Mouse (Mus musculus): Measurements from ENCODE around the gene Abhd2. TPM values are rescaled to one million over a fixed set of nuclear protein-coding genes. Genes with fewer than 3 reads are reported as not detected.

Abhd2 gene
- polyA plus RNA-seq, 1 experiment from 2014 or later: 23.1 TPM

DNA sequence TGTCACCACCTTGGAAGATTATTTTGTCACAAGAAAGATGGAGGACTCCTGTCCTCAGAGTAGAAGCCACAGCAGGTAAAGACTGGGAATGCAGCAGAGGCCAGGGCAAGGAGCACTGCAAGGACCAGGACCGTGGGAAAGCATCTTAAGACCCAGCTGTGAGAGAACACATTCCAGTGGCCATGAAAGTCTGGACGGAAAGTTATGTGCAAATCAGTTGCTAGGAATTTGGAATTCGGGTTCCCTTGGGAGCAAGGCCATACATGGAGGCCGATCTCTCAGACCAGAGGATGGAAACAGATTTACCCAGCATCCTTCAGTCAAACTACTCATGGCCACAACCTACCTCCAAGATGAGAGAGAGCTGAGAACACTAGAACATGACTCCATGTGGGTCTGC, 29.8 kb upstream of the Abhd2 start:
- no peak overlapping the region for H3K4me2 ChIP-seq (ENCODE audit: low read length)
- H3K4me3 ChIP-seq (replicated peaks; ENCODE audit: low read length): no peak overlapping the region
- ATAC-seq: no peak
- no peaks in the 10 kb centered on the region for H3K36me3 ChIP-seq (ENCODE audit: control insufficient read depth, insufficient read depth)
- H3K9me3 ChIP-seq (ENCODE audit: control insufficient read depth, low read length): no peaks in the 10 kb centered on the region
- H3K4me1 ChIP-seq (replicated peaks; ENCODE audit: control insufficient read depth, insufficient read depth, low read length): peaks cover 13% of the 10 kb centered on the region
- no peak overlapping the region for H3K9ac ChIP-seq (replicated peaks; ENCODE audit: low read depth, low read length)
- no peak overlapping the region for H3K27ac ChIP-seq (ENCODE audit: low read length)
- WGBS: 84% methylated on average over 4 of the region's 4 CpGs
- H3K27me3 ChIP-seq (replicated peaks; ENCODE audit: control insufficient read depth, insufficient read depth, low read length): no peaks in the 10 kb centered on the region

- peak overlapping the region; percentile 16; the same call in 1 of the 2 replicates for H3K4me3 ChIP-seq (replicated peaks; ENCODE audit: low read length)
- WGBS: 12% methylated on average over 18 of the region's 18 CpGs
- H3K27me3 ChIP-seq (replicated peaks; ENCODE audit: control insufficient read depth, insufficient read depth, low read length): no peaks in the 10 kb centered on the region
- H3K4me1 ChIP-seq (replicated peaks; ENCODE audit: control insufficient read depth, insufficient read depth, low read length): peaks cover 13% of the 10 kb centered on the region
- no peak overlapping the region for H3K27ac ChIP-seq (ENCODE audit: low read length)
- no peaks in the 10 kb centered on the region for H3K9me3 ChIP-seq (ENCODE audit: control insufficient read depth, low read length)
- ATAC-seq: peak; percentile 55
- H3K9ac ChIP-seq (replicated peaks; ENCODE audit: low read depth, low read length): no peak overlapping the region
- H3K4me2 ChIP-seq (ENCODE audit: low read length): peak overlapping the region; percentile 37
- H3K36me3 ChIP-seq (ENCODE audit: control insufficient read depth, insufficient read depth): no peaks in the 10 kb centered on the region
Observed at GRCm38 (mm10) chr7:79246039-79246670, 26.8 kb upstream of the Abhd2 start.

DNA sequence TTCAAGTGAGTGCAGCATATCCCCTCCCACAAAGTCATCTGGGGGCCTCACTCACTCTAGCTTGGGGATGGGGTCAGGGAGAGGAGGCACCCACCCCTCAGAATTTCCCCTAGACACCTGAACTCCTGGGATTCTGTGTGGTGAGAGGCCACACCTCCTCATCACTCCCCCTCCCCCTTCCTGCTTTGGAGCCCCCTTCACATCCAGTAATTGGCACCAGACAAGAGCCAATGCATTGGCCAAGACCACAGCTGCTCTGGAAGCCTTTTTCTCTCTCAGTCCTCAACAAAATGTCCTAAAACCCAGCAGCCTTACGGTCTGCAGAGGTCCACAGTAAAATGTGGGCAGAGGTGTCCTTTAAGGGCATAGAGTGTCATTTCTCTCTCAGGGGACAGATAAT, 25.6 kb upstream of the Abhd2 start:
- no peak overlapping the region for H3K27ac ChIP-seq (ENCODE audit: low read length)
- peaks cover 13% of the 10 kb centered on the region for H3K4me1 ChIP-seq (replicated peaks; ENCODE audit: control insufficient read depth, insufficient read depth, low read length)
- H3K9ac ChIP-seq (replicated peaks; ENCODE audit: low read depth, low read length): no peak overlapping the region
- H3K9me3 ChIP-seq (ENCODE audit: control insufficient read depth, low read length): no peaks in the 10 kb centered on the region
- no peaks in the 10 kb centered on the region for H3K27me3 ChIP-seq (replicated peaks; ENCODE audit: control insufficient read depth, insufficient read depth, low read length)
- no peak for ATAC-seq
- no peaks in the 10 kb centered on the region for H3K36me3 ChIP-seq (ENCODE audit: control insufficient read depth, insufficient read depth)
- 82% methylated on average over 1 of the region's 1 CpGs for WGBS
- H3K4me3 ChIP-seq (replicated peaks; ENCODE audit: low read length): no peak overlapping the region
- H3K4me2 ChIP-seq (ENCODE audit: low read length): no peak overlapping the region

- H3K4me1 ChIP-seq (replicated peaks; ENCODE audit: control insufficient read depth, insufficient read depth, low read length): peaks cover 13% of the 10 kb centered on the region
- WGBS: 49% methylated on average over 7 of the region's 7 CpGs
- no peak overlapping the region for H3K27ac ChIP-seq (ENCODE audit: low read length)
- no peaks in the 10 kb centered on the region for H3K36me3 ChIP-seq (ENCODE audit: control insufficient read depth, insufficient read depth)
- H3K4me3 ChIP-seq (replicated peaks; ENCODE audit: low read length): no peak overlapping the region
- no peaks in the 10 kb centered on the region for H3K9me3 ChIP-seq (ENCODE audit: control insufficient read depth, low read length)
- no peak overlapping the region for H3K9ac ChIP-seq (replicated peaks; ENCODE audit: low read depth, low read length)
- ATAC-seq: no peak
- H3K4me2 ChIP-seq (ENCODE audit: low read length): no peak overlapping the region
- H3K27me3 ChIP-seq (replicated peaks; ENCODE audit: control insufficient read depth, insufficient read depth, low read length): no peaks in the 10 kb centered on the region
Observed at GRCm38 (mm10) chr7:79247881-79248389, 25.1 kb upstream of the Abhd2 start.

DNA sequence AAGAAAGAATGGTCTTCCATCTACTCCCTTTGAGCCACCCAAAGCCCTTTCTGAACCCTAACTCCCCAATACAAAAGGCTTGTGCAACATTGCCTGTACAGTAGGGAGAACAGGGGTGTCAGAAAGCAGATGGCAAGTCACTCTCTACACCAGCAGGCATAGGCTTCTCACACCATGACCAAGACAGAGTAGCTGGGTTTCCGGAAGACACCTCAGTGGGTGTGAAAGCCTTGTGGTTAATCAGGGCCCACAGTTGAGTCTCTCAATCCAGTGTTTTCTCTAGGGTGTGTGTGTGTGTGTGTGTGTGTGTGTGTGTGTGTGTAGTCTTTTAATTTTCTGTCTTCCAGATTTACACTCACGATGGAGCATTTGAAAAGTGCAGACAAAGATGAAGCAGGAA, 23.4 kb upstream of the Abhd2 start:
- Histone ChIP-seq H3K4me2 (ENCODE audit: low read length) (no peak overlapping the region), H3K36me3 (ENCODE audit: control insufficient read depth, insufficient read depth) (no peaks in the 10 kb centered on the region), H3K4me3 (replicated peaks; ENCODE audit: low read length) (no peak overlapping the region), H3K9ac (replicated peaks; ENCODE audit: low read depth, low read length) (no peak overlapping the region), H3K27me3 (replicated peaks; ENCODE audit: control insufficient read depth, insufficient read depth, low read length) (no peaks in the 10 kb centered on the region), H3K4me1 (replicated peaks; ENCODE audit: control insufficient read depth, insufficient read depth, low read length) (peaks cover 13% of the 10 kb centered on the region), H3K27ac (ENCODE audit: low read length) (no peak overlapping the region), H3K9me3 (ENCODE audit: control insufficient read depth, low read length) (no peaks in the 10 kb centered on the region)
- WGBS: 88% methylated on average over 2 of the region's 2 CpGs
- no peak for ATAC-seq

DNA sequence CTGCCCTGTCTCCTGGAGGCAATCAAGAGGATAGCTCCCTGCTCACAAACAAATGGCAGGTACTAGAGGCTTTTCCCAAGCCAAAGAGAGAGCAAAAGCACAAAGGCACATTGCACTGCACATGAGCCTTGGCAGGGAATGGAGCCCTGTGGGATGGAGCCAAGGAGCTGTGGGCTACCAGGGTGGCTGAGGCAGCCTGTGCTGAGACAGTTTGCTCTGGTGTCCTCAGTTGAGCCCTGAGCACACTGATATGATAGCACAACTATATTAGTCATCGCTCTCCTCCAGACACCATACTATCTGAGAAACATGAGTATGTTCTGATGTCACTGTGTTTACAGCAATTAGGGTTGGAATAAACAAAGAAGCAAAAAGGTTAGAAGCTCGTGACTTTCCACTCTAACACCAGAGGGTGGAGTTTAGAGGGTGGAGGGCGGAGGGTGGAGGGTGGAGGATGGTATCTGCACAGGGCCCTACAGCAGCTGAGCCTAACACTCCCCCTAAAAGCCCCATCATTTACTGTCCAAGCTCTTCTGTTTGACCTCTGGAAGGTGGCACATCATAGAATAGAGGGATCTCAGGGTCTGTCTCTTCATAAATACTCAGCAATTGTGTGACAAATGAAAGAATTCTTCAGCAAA, 18.6 kb upstream of the Abhd2 start:
- H3K27me3 ChIP-seq (replicated peaks; ENCODE audit: control insufficient read depth, insufficient read depth, low read length): no peaks in the 10 kb centered on the region
- no peak overlapping the region for H3K4me2 ChIP-seq (ENCODE audit: low read length)
- no peaks in the 10 kb centered on the region for H3K9me3 ChIP-seq (ENCODE audit: control insufficient read depth, low read length)
- 85% methylated on average over 3 of the region's 3 CpGs for WGBS
- H3K9ac ChIP-seq (replicated peaks; ENCODE audit: low read depth, low read length): no peak overlapping the region
- ATAC-seq: no peak
- no peaks in the 10 kb centered on the region for H3K4me1 ChIP-seq (replicated peaks; ENCODE audit: control insufficient read depth, insufficient read depth, low read length)
- H3K27ac ChIP-seq (ENCODE audit: low read length): no peak overlapping the region
- no peak overlapping the region for H3K4me3 ChIP-seq (replicated peaks; ENCODE audit: low read length)
- no peaks in the 10 kb centered on the region for H3K36me3 ChIP-seq (ENCODE audit: control insufficient read depth, insufficient read depth)

DNA sequence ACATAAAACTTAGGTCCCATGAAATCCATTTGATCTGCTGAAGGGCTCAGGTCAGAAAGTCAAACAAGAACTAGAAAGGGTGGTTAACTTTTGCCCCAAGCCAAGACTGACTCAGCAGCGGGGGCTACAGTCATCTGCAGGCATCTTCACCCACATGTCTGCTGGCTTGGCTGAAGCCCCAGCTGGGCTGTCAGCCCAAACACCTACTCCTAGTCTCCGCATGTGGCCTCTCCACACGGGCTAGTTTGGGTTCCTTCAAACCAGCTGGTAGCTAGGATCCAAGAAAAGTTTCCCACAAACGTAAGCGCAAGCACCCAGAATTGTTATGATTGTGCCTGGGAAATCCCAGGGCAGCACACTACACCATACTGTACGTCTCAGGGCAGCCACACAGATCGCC, 17.6 kb upstream of the Abhd2 start:
- Histone ChIP-seq H3K9me3 (ENCODE audit: control insufficient read depth, low read length) (no peaks in the 10 kb centered on the region), H3K36me3 (ENCODE audit: control insufficient read depth, insufficient read depth) (no peaks in the 10 kb centered on the region), H3K4me1 (replicated peaks; ENCODE audit: control insufficient read depth, insufficient read depth, low read length) (no peaks in the 10 kb centered on the region), H3K4me3 (replicated peaks; ENCODE audit: low read length) (no peak overlapping the region), H3K9ac (replicated peaks; ENCODE audit: low read depth, low read length) (no peak overlapping the region), H3K27me3 (replicated peaks; ENCODE audit: control insufficient read depth, insufficient read depth, low read length) (no peaks in the 10 kb centered on the region), H3K27ac (ENCODE audit: low read length) (no peak overlapping the region), H3K4me2 (ENCODE audit: low read length) (no peak overlapping the region)
- no peak for ATAC-seq
- WGBS: 88% methylated on average over 7 of the region's 7 CpGs

GRCm38 (mm10) chr7:79255752-79256151, 17.2 kb upstream of the Abhd2 start:
- Histone ChIP-seq H3K4me1 (replicated peaks; ENCODE audit: control insufficient read depth, insufficient read depth, low read length) (no peaks in the 10 kb centered on the region), H3K27ac (ENCODE audit: low read length) (no peak overlapping the region), H3K4me3 (replicated peaks; ENCODE audit: low read length) (no peak overlapping the region), H3K9ac (replicated peaks; ENCODE audit: low read depth, low read length) (no peak overlapping the region), H3K4me2 (ENCODE audit: low read length) (no peak overlapping the region), H3K27me3 (replicated peaks; ENCODE audit: control insufficient read depth, insufficient read depth, low read length) (no peaks in the 10 kb centered on the region), H3K36me3 (ENCODE audit: control insufficient read depth, insufficient read depth) (no peaks in the 10 kb centered on the region), H3K9me3 (ENCODE audit: control insufficient read depth, low read length) (no peaks in the 10 kb centered on the region)
- WGBS: 86% methylated on average over 10 of the region's 10 CpGs
- ATAC-seq: no peak

DNA sequence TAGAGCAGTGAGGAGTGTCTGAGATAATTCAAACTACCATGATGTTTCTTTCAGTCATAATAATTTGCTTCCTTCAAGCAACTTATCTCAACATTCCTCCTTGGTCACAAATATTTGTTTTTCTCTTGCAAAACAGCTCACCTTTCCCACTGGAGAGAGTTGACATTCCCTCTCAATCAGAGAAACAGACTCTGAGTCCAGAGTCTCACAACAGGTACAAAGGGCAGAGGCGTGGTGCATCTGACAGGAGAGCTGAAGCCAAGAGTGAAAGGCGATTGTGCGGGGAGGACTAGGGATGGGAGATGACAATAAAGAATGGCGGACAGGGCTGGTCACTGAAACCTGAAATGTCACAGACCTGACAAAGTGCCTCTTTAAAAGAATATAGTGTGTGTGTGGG, 16.3 kb upstream of the Abhd2 start:
- no peaks in the 10 kb centered on the region for H3K9me3 ChIP-seq (ENCODE audit: control insufficient read depth, low read length)
- no peaks in the 10 kb centered on the region for H3K36me3 ChIP-seq (ENCODE audit: control insufficient read depth, insufficient read depth)
- H3K27ac ChIP-seq (ENCODE audit: low read length): no peak overlapping the region
- no peak overlapping the region for H3K4me3 ChIP-seq (replicated peaks; ENCODE audit: low read length)
- no peak overlapping the region for H3K4me2 ChIP-seq (ENCODE audit: low read length)
- no peak overlapping the region for H3K9ac ChIP-seq (replicated peaks; ENCODE audit: low read depth, low read length)
- 95% methylated on average over 4 of the region's 4 CpGs for WGBS
- ATAC-seq: no peak
- no peaks in the 10 kb centered on the region for H3K4me1 ChIP-seq (replicated peaks; ENCODE audit: control insufficient read depth, insufficient read depth, low read length)
- no peaks in the 10 kb centered on the region for H3K27me3 ChIP-seq (replicated peaks; ENCODE audit: control insufficient read depth, insufficient read depth, low read length)
